ENCODE assay signal across 9 mouse cellular contexts in genomic region chr8:128024774-128025222, GRCm38 (mm10).
A peak's percentile ranks its signal among the peaks of the same experiment; 100 is the strongest.
DNase-seq lines count a peak whose midpoint lies in the region; ATAC-seq and TF ChIP-seq lines count a peak whose summit lies in the region.
"Had no signal": no experiment of that assay in that cellular context is flagged by ENCODE, and none has a peak within 500 bp of the region (broad histone marks: within the 10 kb centered on the region; RNA-seq: fewer than 3 reads in every experiment).

No protein-coding gene starts in this region.

- ATAC-seq in forebrain, embryonic 15.5 days (replicated peaks): peak; percentile 60
- peak; percentile 43; the same call in 1 of the 2 replicates for ATAC-seq in kidney, embryonic 15.5 days (replicated peaks; ENCODE audit: low FRiP score)
- ATAC-seq in midbrain, embryonic 12.5 days (ENCODE audit: low FRiP score, low read depth): peak; percentile 91

- no peaks in the 10 kb centered on the region for H3K27me3 ChIP-seq in forebrain, embryonic 15.5 days
- H3K27me3 ChIP-seq in kidney, embryonic 15.5 days: no peaks in the 10 kb centered on the region
- H3K27me3 ChIP-seq in midbrain, embryonic 12.5 days: no peaks in the 10 kb centered on the region

- peak overlapping the region; percentile 79 for H3K27ac ChIP-seq in layer of hippocampus, adult 2 months
- peak overlapping the region; percentile 74 for H3K27ac ChIP-seq in forebrain, embryonic 15.5 days (replicated peaks)
- peak overlapping the region; percentile 84 for H3K27ac ChIP-seq in kidney, embryonic 15.5 days
- H3K27ac ChIP-seq in midbrain, embryonic 12.5 days (replicated peaks): peak overlapping the region; percentile 77

- no peaks in the 10 kb centered on the region for H3K36me3 ChIP-seq in forebrain, embryonic 15.5 days
- no peaks in the 10 kb centered on the region for H3K36me3 ChIP-seq in kidney, embryonic 15.5 days
- no peaks in the 10 kb centered on the region for H3K36me3 ChIP-seq in midbrain, embryonic 12.5 days
- H3K36me3 ChIP-seq: G1E had no signal

- no peaks in the 10 kb centered on the region for H3K9me3 ChIP-seq in forebrain, embryonic 15.5 days
- H3K9me3 ChIP-seq in kidney, embryonic 15.5 days (replicated peaks): no peaks in the 10 kb centered on the region
- H3K9me3 ChIP-seq in midbrain, embryonic 12.5 days: no peaks in the 10 kb centered on the region

- peaks cover 14% of the 10 kb centered on the region for H3K4me1 ChIP-seq in forebrain, embryonic 15.5 days
- H3K4me1 ChIP-seq in kidney, embryonic 15.5 days: peaks cover 22% of the 10 kb centered on the region
- peaks cover 17% of the 10 kb centered on the region for H3K4me1 ChIP-seq in midbrain, embryonic 12.5 days

- H3K9ac ChIP-seq in forebrain, embryonic 15.5 days (replicated peaks): no peak overlapping the region
- no peak overlapping the region for H3K9ac ChIP-seq in kidney, embryonic 15.5 days
- 0 out of 2 replicates have a peak overlapping the region, but pooled peaks have one; percentile 20 for H3K9ac ChIP-seq in midbrain, embryonic 12.5 days (replicated peaks)

- no peak overlapping the region for H3K4me3 ChIP-seq in layer of hippocampus, adult 2 months
- H3K4me3 ChIP-seq in forebrain, embryonic 15.5 days: no peak overlapping the region
- H3K4me3 ChIP-seq in kidney, embryonic 15.5 days (replicated peaks): no peak overlapping the region
- no peak overlapping the region for H3K4me3 ChIP-seq in midbrain, embryonic 12.5 days

- WGBS in forebrain, embryonic 15.5 days: no CpG with 5 or more reads among the region's 2 CpGs
- 30% methylated on average over 2 of the region's 2 CpGs for WGBS in kidney, embryonic 15.5 days
- no CpG with 5 or more reads among the region's 2 CpGs for WGBS in midbrain, embryonic 12.5 days

- H3K4me2 ChIP-seq in forebrain, embryonic 15.5 days (replicated peaks): no peak overlapping the region
- H3K4me2 ChIP-seq in kidney, embryonic 15.5 days: no peak overlapping the region
- no peak overlapping the region for H3K4me2 ChIP-seq in midbrain, embryonic 12.5 days (replicated peaks)

- TF ChIP-seq CTCF in layer of hippocampus, adult 2 months (conservative IDR thresholded peaks at IDR 0.05): no peak

- DNase-seq in layer of hippocampus, adult 2 months (ENCODE audit: low spot score in 2 of 2): no peak
- DNase-seq in layer of hippocampus, adult 11-12 months (ENCODE audit: low spot score): no peak
- DNase-seq in ovary, postnatal 10 days (ENCODE audit: low spot score): no peak
- DNase-seq in spleen, postnatal 10 days (ENCODE audit: low spot score in 2 of 2): no peak
- no peak for DNase-seq in thymus, postnatal 36 days
